19 mouse cellular contexts compared by ENCODE assay signal in genomic region chr15:8672532-8672931, GRCm38 (mm10). TPM values are rescaled to one million over a fixed set of nuclear protein-coding genes. Genes with fewer than 3 reads are reported as not detected.
A peak's percentile ranks its signal among the peaks of the same experiment; 100 is the strongest.
DNase-seq lines count a peak whose midpoint lies in the region; ATAC-seq and TF ChIP-seq lines count a peak whose summit lies in the region.
"Had no signal": no experiment of that assay in that cellular context is flagged by ENCODE, and none has a peak within 500 bp of the region (broad histone marks: within the 10 kb centered on the region; RNA-seq: fewer than 3 reads in every experiment).

No protein-coding gene starts in this region.

- no peaks in the 10 kb centered on the region for H3K9me3 ChIP-seq in heart, embryonic 12.5 days (replicated peaks)
- H3K9me3 ChIP-seq in lung, embryonic 16.5 days (ENCODE audit: control insufficient read depth, low read length): no peaks in the 10 kb centered on the region
- H3K9me3 ChIP-seq: embryonic facial prominence, embryonic 10.5 days; kidney, embryonic 15.5 days; midbrain, embryonic 10.5 days had no signal

- H3K4me3 ChIP-seq in heart, embryonic 12.5 days: no peak overlapping the region
- H3K4me3 ChIP-seq in lung, embryonic 16.5 days (ENCODE audit: low read length): no peak overlapping the region
- H3K4me3 ChIP-seq in cortical plate, adult 2 months (ENCODE audit: insufficient read depth, low read length): no peak overlapping the region
- H3K4me3 ChIP-seq: embryonic facial prominence, embryonic 10.5 days; erythroblast, embryonic 14.5 days; kidney, embryonic 15.5 days; midbrain, embryonic 10.5 days had no signal

- peak overlapping the region; percentile 72 for H3K27ac ChIP-seq in heart, embryonic 12.5 days (ENCODE audit: poor library complexity, severe bottlenecking)
- no peak overlapping the region for H3K27ac ChIP-seq in lung, embryonic 16.5 days (ENCODE audit: low read length)
- H3K27ac ChIP-seq in cortical plate, adult 2 months (ENCODE audit: insufficient read depth, low read length): peak overlapping the region; percentile 67
- H3K27ac ChIP-seq: embryonic facial prominence, embryonic 10.5 days; kidney, embryonic 15.5 days; midbrain, embryonic 10.5 days; stomach, postnatal 0 days had no signal

- H3K27me3 ChIP-seq in heart, embryonic 12.5 days (replicated peaks): no peaks in the 10 kb centered on the region
- no peaks in the 10 kb centered on the region for H3K27me3 ChIP-seq in lung, embryonic 16.5 days (ENCODE audit: control insufficient read depth, insufficient read depth, low read depth, low read length)
- H3K27me3 ChIP-seq: kidney, embryonic 15.5 days had no signal

- no peak for ATAC-seq in heart, embryonic 12.5 days (ENCODE audit: insufficient number of reproducible peaks, low FRiP score)
- 0 out of 2 replicates have a peak, but pooled peaks have one; percentile 6 for ATAC-seq in lung, embryonic 16.5 days (ENCODE audit: low read depth)
- ATAC-seq: forebrain, embryonic 16.5 days had no signal

- TF ChIP-seq CTCF in cortical plate, adult 2 months (IDR thresholded peaks at IDR 0.05; ENCODE audit: extremely low read depth, insufficient read depth, low read length): no peak

- H3K36me3 ChIP-seq in heart, embryonic 12.5 days: no peaks in the 10 kb centered on the region
- H3K36me3 ChIP-seq in lung, embryonic 16.5 days (ENCODE audit: control insufficient read depth, insufficient read depth, low read length): no peaks in the 10 kb centered on the region
- H3K36me3 ChIP-seq: embryonic facial prominence, embryonic 10.5 days; kidney, embryonic 15.5 days; midbrain, embryonic 10.5 days had no signal

- 49% methylated on average over 5 of the region's 5 CpGs for WGBS in heart, embryonic 12.5 days
- 53% methylated on average over 5 of the region's 5 CpGs for WGBS in lung, embryonic 16.5 days

- DNase-seq in heart, postnatal 36 days: no peak
- DNase-seq in lung, postnatal 25 days (ENCODE audit: low spot score): no peak
- DNase-seq in heart, postnatal 14 days: peak; percentile 19 to 37
- no peak for DNase-seq in left cerebral cortex, postnatal 36 days (ENCODE audit: low spot score in 2 of 2)
- DNase-seq: cerebellum, adult 11 months; cerebellum, postnatal 36 days; left cerebral cortex, postnatal 4 days; lung, postnatal 10 days had no signal

- no peak overlapping the region for H3K9ac ChIP-seq in heart, embryonic 12.5 days
- H3K9ac ChIP-seq in lung, embryonic 16.5 days (ENCODE audit: low read length): no peak overlapping the region
- H3K9ac ChIP-seq: kidney, embryonic 15.5 days had no signal

- no peak for TF ChIP-seq POLR2A in cortical plate, adult 2 months (IDR thresholded peaks at IDR 0.05; ENCODE audit: extremely low read depth, insufficient read depth, low read length)

- H3K4me2 ChIP-seq in heart, embryonic 12.5 days: no peak overlapping the region
- H3K4me2 ChIP-seq in lung, embryonic 16.5 days (ENCODE audit: low read depth, low read length): no peak overlapping the region
- H3K4me2 ChIP-seq: kidney, embryonic 15.5 days; liver, embryonic 11.5 days had no signal

- intact Hi-C loops in heart, postnatal 36 days (cut with DNase I): no loop called here
- intact Hi-C loops in heart, postnatal 14 days (cut with DNase I): no loop called here
- intact Hi-C loops in left cerebral cortex, postnatal 36 days (cut with DNase I): no loop called here

- H3K4me1 ChIP-seq in heart, embryonic 12.5 days (replicated peaks): peaks cover 38% of the 10 kb centered on the region
- H3K4me1 ChIP-seq in lung, embryonic 16.5 days (replicated peaks; ENCODE audit: control insufficient read depth, insufficient read depth, low read length): peaks cover 13% of the 10 kb centered on the region
- peaks cover 2% of the 10 kb centered on the region; the same call in 1 of the 2 replicates for H3K4me1 ChIP-seq in cortical plate, adult 2 months (ENCODE audit: control insufficient read depth, insufficient read depth, low read length)
- H3K4me1 ChIP-seq: kidney, embryonic 15.5 days had no signal

RNA-seq across cellular contexts. Expression of gene Slc1a3, which starts 38.0 kb away (rescaled TPM):
- 19.7 and 19.9 TPM in 2 replicates for polyA plus RNA-seq in heart, embryonic 12.5 days (2016; fragmentation: Nextera tagmentation; extraction: Ambion mirVana)
- 1 to 10 TPM; 1.5 to 2.9 TPM for total RNA-seq in heart, postnatal 36 days (2021)
- polyA plus RNA-seq in lung, embryonic 16.5 days (2015; fragmentation: Nextera tagmentation; extraction: Ambion mirVana): 23.5 and 25.2 TPM in 2 replicates
- 373 TPM in 2 replicates for polyA plus RNA-seq in cortical plate, adult 2 months (2012; rRNA removed)
- total RNA-seq in heart, postnatal 14 days (2021): 1 to 10 TPM; 1.9 to 3.2 TPM
- 100 to 1,000 TPM; 311 to 320 TPM for total RNA-seq in left cerebral cortex, postnatal 36 days (2021)
- total RNA-seq: MEL had no signal
- polyA plus RNA-seq: erythroblast, embryonic 14.5 days had no signal

Comparison
In these comparisons a context has a peak if more than half of its experiments do, and no peak if none do; other contexts are left out.
1. DNase-seq: peak in heart, postnatal 14 days (2 of 2); none in heart, postnatal 36 days (0 of 2), lung, postnatal 25 days (single experiment) and left cerebral cortex, postnatal 36 days (0 of 2).
2. RNA of gene Slc1a3, which starts 38.0 kb away (total RNA-seq): 311 to 320 TPM in left cerebral cortex, postnatal 36 days; 1.9 to 3.2 TPM in heart, postnatal 14 days and 1.5 to 2.9 TPM in heart, postnatal 36 days; every median in the first group is over 10 times any median in the second.